Mouse (Mus musculus): Measurements from ENCODE around the gene Ust. TPM values are rescaled to one million over a fixed set of nuclear protein-coding genes. Genes with fewer than 3 reads are reported as not detected.

Ust gene
- polyA plus RNA-seq, 1 experiment from 2014 or later = 4.5 TPM

DNA sequence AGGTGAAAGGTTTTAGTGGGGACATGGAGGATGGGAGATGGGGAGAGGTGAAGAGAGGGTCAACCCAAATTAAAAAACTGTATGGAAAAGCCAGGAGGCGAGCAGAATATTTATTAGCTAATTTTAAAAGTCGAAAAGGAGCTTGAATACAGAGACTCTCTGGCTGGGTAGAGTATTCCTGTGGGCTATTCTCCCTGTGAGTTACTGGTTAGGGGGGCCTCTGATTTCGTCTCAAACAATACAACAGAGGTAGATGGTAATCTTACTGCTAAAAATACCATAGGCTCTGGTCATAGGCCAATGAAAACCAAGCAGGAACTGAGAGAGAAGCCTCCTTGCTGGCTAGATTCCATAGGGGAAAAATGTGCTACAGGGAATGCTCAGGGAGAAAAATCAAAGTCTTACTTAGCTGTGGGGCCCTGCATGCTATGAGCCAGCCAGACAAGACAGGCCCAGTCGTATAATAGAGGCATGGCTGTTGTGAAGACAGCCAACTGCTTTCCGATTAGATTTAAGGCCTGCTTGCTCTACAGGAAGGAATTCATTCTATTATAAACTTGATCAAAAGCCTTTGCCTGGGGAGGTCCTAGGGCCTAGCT is 23.0 kb downstream of the Ust start:
- Histone ChIP-seq H3K4me1 (0 out of 2 replicates have a peak, but pooled peaks cover 2% of the 10 kb centered on the region), H3K9ac (no peak overlapping the region), H3K4me2 (no peak overlapping the region), H3K9me3 (no peaks in the 10 kb centered on the region), H3K4me3 (no peak overlapping the region), H3K27ac (no peak overlapping the region), H3K27me3 (replicated peaks) (no peaks in the 10 kb centered on the region), H3K36me3 (replicated peaks) (no peaks in the 10 kb centered on the region)
- no peak for ATAC-seq (replicated peaks)
- WGBS = 41% methylated on average over 5 of the region's 5 CpGs

DNA sequence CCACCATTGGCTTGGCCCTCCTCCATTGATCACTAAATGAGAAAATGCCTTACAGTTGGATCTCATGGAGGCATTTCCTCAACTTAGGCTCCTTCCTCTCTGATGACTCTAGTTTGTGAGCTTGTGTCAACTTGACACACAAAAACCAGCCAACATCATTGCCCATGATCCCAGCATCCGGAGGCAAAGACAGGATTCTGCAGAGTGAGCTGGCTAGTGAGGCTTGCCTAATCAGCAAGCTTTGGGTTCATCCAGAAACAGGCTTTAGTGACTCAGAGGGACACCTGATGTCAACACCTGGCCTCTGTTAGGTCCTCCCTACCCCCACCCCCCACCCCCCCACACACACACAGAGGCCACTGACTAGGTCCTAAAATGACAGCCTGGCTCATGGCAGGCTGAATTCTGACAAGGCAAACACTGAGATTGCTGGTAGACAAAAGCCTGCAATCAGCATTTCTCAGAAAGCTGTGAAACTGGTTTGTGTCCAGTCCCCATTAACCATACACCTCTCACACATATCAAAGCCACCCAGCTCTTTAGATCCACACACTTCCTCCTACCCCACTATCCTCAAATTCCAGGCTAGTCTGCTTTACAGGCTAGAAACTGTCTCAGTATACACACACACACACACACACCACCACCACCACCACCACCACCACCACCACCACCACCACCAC is 26.6 kb downstream of the Ust start:
- no peak overlapping the region for H3K9ac ChIP-seq
- H3K4me3 ChIP-seq = no peak overlapping the region
- no peaks in the 10 kb centered on the region for H3K27me3 ChIP-seq (replicated peaks)
- no peak for ATAC-seq (replicated peaks)
- H3K27ac ChIP-seq = no peak overlapping the region
- H3K36me3 ChIP-seq (replicated peaks) = no peaks in the 10 kb centered on the region
- no peak overlapping the region for H3K4me2 ChIP-seq
- 82% methylated on average over 1 of the region's 1 CpGs for WGBS
- H3K9me3 ChIP-seq = no peaks in the 10 kb centered on the region
- H3K4me1 ChIP-seq = 0 out of 2 replicates have a peak, but pooled peaks cover 2% of the 10 kb centered on the region

DNA sequence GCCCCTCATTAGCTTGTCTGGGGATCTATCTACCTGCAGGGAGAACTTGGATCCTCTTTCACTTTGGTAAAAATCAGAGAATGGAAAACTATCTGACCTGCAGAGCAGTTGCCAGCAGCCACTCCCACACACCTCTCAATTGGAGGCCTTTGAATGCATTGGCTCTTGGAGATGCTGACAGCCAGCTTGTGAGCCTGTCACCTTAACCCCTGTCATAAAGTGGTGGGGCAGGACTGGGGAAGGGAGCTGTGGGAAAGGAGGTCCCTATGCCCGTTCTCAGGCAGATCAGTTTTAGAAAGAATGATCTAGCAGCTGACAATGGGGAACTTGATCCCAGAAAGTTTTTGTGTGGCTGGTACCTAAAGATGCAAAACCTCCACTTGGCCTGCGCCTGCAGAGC is 31.2 kb downstream of the Ust start:
- Histone ChIP-seq H3K27me3 (replicated peaks) (no peaks in the 10 kb centered on the region), H3K4me1 (no peaks in the 10 kb centered on the region), H3K36me3 (replicated peaks) (no peaks in the 10 kb centered on the region), H3K9ac (no peak overlapping the region), H3K4me3 (no peak overlapping the region), H3K9me3 (no peaks in the 10 kb centered on the region), H3K4me2 (no peak overlapping the region), H3K27ac (no peak overlapping the region)
- WGBS = 58% methylated on average over 2 of the region's 2 CpGs
- ATAC-seq (replicated peaks) = no peak

DNA sequence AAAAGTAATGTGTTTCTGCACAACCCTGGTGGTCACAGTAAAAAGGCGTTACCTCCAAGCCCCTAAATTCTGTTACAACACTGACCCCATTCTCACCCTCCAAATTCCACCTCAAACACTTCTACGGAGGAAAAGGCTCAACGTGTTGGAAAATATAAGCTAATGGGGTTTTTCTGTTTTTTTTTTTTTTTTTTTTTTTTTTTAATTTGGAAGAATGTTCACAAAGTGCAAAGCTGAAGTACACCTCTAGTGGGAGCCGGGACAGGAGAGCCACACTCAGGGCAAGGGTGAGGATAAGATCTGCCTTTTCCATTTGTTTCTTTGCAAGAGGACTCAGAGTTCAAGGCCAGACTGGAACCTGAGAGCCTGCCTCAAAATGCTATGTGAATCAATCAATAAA is 34.1 kb downstream of the Ust start:
- 87% methylated on average over 4 of the region's 4 CpGs for WGBS
- no peak overlapping the region for H3K4me2 ChIP-seq
- H3K9ac ChIP-seq = no peak overlapping the region
- H3K9me3 ChIP-seq = no peaks in the 10 kb centered on the region
- ATAC-seq (replicated peaks) = no peak
- H3K27me3 ChIP-seq (replicated peaks) = no peaks in the 10 kb centered on the region
- no peaks in the 10 kb centered on the region for H3K4me1 ChIP-seq
- no peaks in the 10 kb centered on the region for H3K36me3 ChIP-seq (replicated peaks)
- H3K27ac ChIP-seq = no peak overlapping the region
- H3K4me3 ChIP-seq = no peak overlapping the region

DNA sequence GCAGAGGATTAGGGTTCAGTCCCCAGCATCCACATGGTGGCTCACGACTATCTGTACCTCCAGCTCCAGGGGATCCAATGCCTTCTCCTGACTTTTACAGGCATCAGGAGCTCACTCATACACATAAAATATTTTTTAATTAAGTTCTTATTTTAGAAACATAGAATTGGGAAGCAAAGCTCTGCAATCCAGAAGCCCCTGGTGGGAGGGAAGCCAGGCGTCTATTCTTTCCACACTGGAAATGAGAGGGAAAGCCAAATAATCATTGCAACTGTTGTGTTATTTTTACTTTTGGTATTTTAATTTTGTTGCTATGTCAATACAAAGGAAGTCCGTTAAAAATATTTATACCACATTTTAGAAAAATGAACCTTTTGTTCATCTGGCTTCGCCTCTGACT is 35.8 kb downstream of the Ust start:
- Histone ChIP-seq H3K4me3 (no peak overlapping the region), H3K9ac (no peak overlapping the region), H3K4me1 (no peaks in the 10 kb centered on the region), H3K36me3 (replicated peaks) (no peaks in the 10 kb centered on the region), H3K4me2 (no peak overlapping the region), H3K27ac (no peak overlapping the region), H3K9me3 (no peaks in the 10 kb centered on the region), H3K27me3 (replicated peaks) (no peaks in the 10 kb centered on the region)
- WGBS = 93% methylated on average over 4 of the region's 4 CpGs
- ATAC-seq (replicated peaks) = no peak

DNA sequence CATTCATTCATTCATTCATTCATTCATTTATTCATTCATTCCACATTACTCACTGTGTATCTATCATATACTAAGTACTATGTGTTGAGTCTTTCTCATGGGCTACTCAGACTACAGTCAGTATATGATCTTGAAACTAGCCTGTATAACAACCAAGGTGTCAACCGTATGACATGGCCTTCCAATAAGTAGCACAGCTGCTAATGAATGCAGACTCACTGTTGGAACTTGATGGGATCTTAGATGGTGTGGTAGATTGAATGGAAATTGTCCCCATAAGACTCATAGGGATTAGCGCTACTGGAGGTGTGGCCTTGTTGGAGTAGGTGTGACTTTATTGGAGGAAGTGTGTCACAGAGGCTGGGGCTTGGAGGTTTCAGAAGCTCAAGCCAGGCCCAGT is 38.8 kb downstream of the Ust start:
- no peak for ATAC-seq (replicated peaks)
- no peak overlapping the region for H3K4me3 ChIP-seq
- WGBS = over 99% methylated on average over 2 of the region's 2 CpGs

DNA sequence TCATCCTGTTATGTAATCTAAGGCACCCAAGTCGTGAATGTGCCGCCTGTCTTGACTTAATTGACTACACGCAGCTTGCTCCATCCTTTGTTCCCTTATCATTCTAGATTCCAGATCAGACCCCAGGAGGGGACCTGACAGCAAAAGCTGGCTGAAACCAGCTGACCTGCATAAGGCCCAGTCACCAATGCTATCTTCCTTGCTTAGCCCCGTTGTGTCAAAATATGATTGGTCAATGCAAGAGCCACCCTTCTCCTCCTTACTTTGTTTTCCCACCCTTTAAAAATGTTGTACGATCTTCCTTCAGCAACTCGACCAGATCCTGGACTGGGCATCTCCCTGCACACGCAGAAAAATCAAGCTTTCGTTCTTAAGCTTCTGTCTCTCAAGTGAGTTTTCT is 40.7 kb downstream of the Ust start:
- Histone ChIP-seq H3K4me1 (no peaks in the 10 kb centered on the region), H3K9me3 (no peaks in the 10 kb centered on the region), H3K27ac (no peak overlapping the region), H3K27me3 (replicated peaks) (no peaks in the 10 kb centered on the region), H3K36me3 (replicated peaks) (no peaks in the 10 kb centered on the region), H3K4me3 (no peak overlapping the region), H3K9ac (no peak overlapping the region), H3K4me2 (no peak overlapping the region)
- 90% methylated on average over 8 of the region's 8 CpGs for WGBS
- no peak for ATAC-seq (replicated peaks)

More for the DNA sequence above, 38.8 kb downstream of the Ust start:
- no peaks in the 10 kb centered on the region for H3K4me1 ChIP-seq
- H3K27me3 ChIP-seq (replicated peaks) = no peaks in the 10 kb centered on the region
- no peaks in the 10 kb centered on the region for H3K9me3 ChIP-seq
- H3K27ac ChIP-seq = no peak overlapping the region
- H3K36me3 ChIP-seq (replicated peaks) = no peaks in the 10 kb centered on the region
- H3K9ac ChIP-seq = no peak overlapping the region
- no peak overlapping the region for H3K4me2 ChIP-seq

DNA sequence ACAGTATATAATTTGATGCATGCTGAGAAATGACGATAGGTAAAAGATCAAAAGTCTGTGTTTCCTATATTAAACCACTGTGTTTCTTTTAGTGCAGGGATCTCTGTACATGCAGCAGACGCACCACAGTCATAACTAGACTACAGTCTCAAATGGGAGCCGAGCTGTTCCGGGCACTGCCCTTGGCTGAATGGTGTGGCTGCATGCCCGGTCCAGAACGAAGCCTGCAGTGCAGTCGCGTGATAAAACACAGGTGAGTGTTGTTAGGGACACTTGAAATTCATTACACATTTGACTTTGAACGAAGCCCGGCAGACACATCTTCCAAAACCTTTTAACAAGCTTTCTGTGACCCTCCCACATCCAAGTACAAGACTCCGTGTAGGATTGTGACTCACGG is 46.6 kb downstream of the Ust start:
- no peak for ATAC-seq (replicated peaks)
- H3K9ac ChIP-seq = no peak overlapping the region
- WGBS = 90% methylated on average over 12 of the region's 12 CpGs

DNA sequence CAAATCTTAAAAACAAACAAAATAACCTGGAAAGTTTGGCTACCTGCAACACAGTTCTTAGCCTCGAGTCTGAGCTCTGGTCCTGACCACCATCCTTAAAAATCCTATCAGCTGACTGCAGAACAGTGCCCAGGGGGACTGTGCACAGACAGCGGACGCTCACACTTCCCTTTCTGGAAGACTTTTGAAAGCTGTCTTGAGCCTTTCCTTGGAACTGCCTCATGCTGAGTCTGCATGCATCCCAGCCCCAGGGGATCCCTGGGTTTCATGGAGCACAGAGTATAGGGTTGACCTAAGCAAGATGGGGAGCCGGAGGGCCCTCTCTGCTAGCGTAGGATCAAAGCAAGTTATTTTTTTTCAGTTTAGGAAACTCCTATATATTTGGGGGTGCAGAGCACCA is 47.6 kb downstream of the Ust start:
- no peaks in the 10 kb centered on the region for H3K36me3 ChIP-seq (replicated peaks)
- no peak overlapping the region for H3K9ac ChIP-seq

More for the DNA sequence above, 46.6 kb downstream of the Ust start:
- H3K4me3 ChIP-seq = no peak overlapping the region
- H3K27ac ChIP-seq = no peak overlapping the region
- H3K27me3 ChIP-seq (replicated peaks) = no peaks in the 10 kb centered on the region
- no peak overlapping the region for H3K4me2 ChIP-seq
- no peaks in the 10 kb centered on the region for H3K9me3 ChIP-seq
- no peaks in the 10 kb centered on the region for H3K4me1 ChIP-seq
- H3K36me3 ChIP-seq (replicated peaks) = no peaks in the 10 kb centered on the region

DNA sequence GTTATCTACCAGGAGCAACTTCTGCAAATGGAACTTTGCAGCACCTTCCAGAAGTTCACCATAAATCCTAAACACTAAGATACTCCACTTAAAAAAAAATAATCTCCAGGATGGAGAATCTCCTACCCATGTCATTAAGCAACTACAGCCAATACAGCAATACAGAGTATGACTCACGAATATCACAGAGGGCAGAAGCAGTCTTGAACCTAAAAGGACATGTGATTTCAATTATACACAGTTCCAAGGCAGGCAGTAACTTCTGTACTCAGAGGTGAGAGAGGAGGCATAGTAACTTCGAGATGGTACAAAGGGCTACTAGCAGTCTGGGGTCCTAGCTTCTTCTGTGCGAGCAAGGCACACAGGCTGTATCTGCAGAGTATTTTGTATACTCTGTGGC is 49.1 kb downstream of the Ust start:
- Histone ChIP-seq H3K36me3 (replicated peaks) (no peaks in the 10 kb centered on the region), H3K9ac (no peak overlapping the region), H3K9me3 (no peaks in the 10 kb centered on the region), H3K4me1 (no peaks in the 10 kb centered on the region), H3K4me2 (no peak overlapping the region), H3K27ac (no peak overlapping the region), H3K27me3 (replicated peaks) (no peaks in the 10 kb centered on the region), H3K4me3 (no peak overlapping the region)
- no peak for ATAC-seq (replicated peaks)
- 91% methylated on average over 3 of the region's 3 CpGs for WGBS

More for the DNA sequence above, 47.6 kb downstream of the Ust start:
- H3K27ac ChIP-seq = no peak overlapping the region
- no peaks in the 10 kb centered on the region for H3K9me3 ChIP-seq
- H3K27me3 ChIP-seq (replicated peaks) = no peaks in the 10 kb centered on the region
- H3K4me3 ChIP-seq = no peak overlapping the region
- H3K4me2 ChIP-seq = no peak overlapping the region
- 0 out of 2 replicates have a peak, but pooled peaks have one; percentile 48 for ATAC-seq (replicated peaks)
- no peaks in the 10 kb centered on the region for H3K4me1 ChIP-seq
- 59% methylated on average over 5 of the region's 5 CpGs for WGBS

DNA sequence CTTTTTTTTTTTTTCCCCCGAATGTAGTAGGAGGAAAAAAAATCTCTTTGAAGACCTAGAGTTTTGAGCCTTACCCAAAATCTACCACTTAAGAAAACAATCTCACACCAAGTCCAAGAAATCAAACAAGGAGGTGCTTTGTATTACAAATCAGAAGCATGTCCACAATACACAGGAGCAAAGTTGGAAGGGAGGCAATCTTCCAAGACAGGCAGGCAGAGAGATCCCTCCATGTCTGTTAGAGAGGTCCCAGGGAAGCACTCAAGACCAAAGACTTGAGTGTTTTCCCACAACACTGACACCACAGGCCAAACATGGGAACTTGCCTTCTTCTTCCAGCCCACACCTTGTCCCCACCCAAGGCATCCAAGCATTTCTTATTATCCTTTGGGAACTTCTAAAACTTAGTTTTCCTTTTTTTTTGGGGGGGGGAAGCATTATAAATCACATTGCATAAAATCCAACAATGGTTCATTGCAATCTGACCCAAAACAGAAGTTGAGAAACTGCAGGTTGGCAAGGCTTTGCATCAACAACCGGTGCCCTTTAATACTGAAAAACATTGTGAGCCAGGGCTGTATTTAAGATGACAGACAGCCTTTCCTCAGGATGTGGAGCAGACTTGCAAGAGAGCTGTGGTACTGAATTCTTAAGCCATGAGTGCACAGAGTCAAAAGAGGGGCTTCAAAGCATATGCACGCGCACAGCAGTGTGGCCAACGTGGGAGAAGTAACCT is 49.8 kb downstream of the Ust start:
- H3K9ac ChIP-seq = no peak overlapping the region
- no peak overlapping the region for H3K4me2 ChIP-seq
- H3K9me3 ChIP-seq = no peaks in the 10 kb centered on the region
- WGBS = 80% methylated on average over 5 of the region's 5 CpGs
- H3K27me3 ChIP-seq (replicated peaks) = no peaks in the 10 kb centered on the region
- H3K36me3 ChIP-seq (replicated peaks) = no peaks in the 10 kb centered on the region
- H3K27ac ChIP-seq = no peak overlapping the region
- ATAC-seq (replicated peaks) = no peak
- no peak overlapping the region for H3K4me3 ChIP-seq
- H3K4me1 ChIP-seq = no peaks in the 10 kb centered on the region

DNA sequence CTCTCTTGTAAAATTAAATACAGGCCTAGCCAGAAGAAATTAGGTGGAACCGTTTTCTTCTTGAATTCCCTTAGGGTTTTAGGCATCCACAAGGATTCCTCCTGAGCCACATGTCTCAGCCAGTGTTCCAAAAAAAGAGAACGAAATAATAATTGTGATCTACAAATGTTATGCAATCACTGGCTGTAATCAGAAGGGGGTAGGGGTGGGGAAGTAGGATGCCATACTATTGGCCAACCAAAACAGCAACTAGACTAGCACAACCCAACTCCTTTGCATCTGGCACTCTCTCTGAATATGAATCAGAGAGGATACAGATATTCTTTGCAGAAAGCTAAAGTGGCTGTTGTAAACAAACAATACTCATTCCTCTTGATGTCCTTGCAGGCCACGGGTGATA is 52.7 kb downstream of the Ust start:
- Histone ChIP-seq H3K27ac (no peak overlapping the region), H3K36me3 (replicated peaks) (no peaks in the 10 kb centered on the region), H3K4me1 (no peaks in the 10 kb centered on the region), H3K9me3 (no peaks in the 10 kb centered on the region), H3K4me2 (no peak overlapping the region), H3K4me3 (no peak overlapping the region), H3K27me3 (replicated peaks) (no peaks in the 10 kb centered on the region), H3K9ac (no peak overlapping the region)
- ATAC-seq (replicated peaks) = no peak
- 84% methylated on average over 3 of the region's 3 CpGs for WGBS
